Mouse (Mus musculus) spleen, adult 2 months (tissue): ENCODE measurements around the gene Fbxl18.

Experiments used
- CTCF ChIP-seq: fragments of 200-500 bp; IDR thresholded peaks from 2 replicates; pipeline ENCODE4 v1.5.1; 2011; ENCODE audit warnings: mild to moderate bottlenecking, inconsistent platforms; ENCODE audit not compliant: insufficient read depth, insufficient read length, insufficient replicate concordance; ENCODE audit errors: extremely low read depth
- POLR2A ChIP-seq: fragments of 200-500 bp; IDR thresholded peaks from 2 replicates; pipeline ENCODE4 v1.6.1; 2011; ENCODE audit warnings: low read depth, low read length, inconsistent platforms

GRCm38 (mm10) chr5:142877337-142878280 is 17.6 kb downstream of the Fbxl18 start:
- peak; percentile 99 for TF ChIP-seq CTCF
- no peak for TF ChIP-seq POLR2A
